ENCODE assay signal across 9 mouse cellular contexts in genomic region chr15:83215322-83216216, GRCm38 (mm10). TPM values are rescaled to one million over a fixed set of nuclear protein-coding genes. Genes with fewer than 3 reads are reported as not detected.
A peak's percentile ranks its signal among the peaks of the same experiment; 100 is the strongest.
DNase-seq lines count a peak whose midpoint lies in the region; ATAC-seq and TF ChIP-seq lines count a peak whose summit lies in the region.
"Had no signal": no experiment of that assay in that cellular context is flagged by ENCODE, and none has a peak within 500 bp of the region (broad histone marks: within the 10 kb centered on the region; RNA-seq: fewer than 3 reads in every experiment).

No protein-coding gene starts in this region.

- H3K9me3 ChIP-seq in hindbrain, embryonic 10.5 days = no peaks in the 10 kb centered on the region
- H3K9me3 ChIP-seq in midbrain, embryonic 15.5 days = no peaks in the 10 kb centered on the region

- no peak overlapping the region for H3K4me2 ChIP-seq in midbrain, embryonic 15.5 days

- no peaks in the 10 kb centered on the region for H3K27me3 ChIP-seq in hindbrain, embryonic 10.5 days (ENCODE audit: insufficient read depth, poor library complexity, severe bottlenecking)
- no peaks in the 10 kb centered on the region for H3K27me3 ChIP-seq in midbrain, embryonic 15.5 days (replicated peaks)

- 40% methylated on average over 5 of the region's 5 CpGs for WGBS in hindbrain, embryonic 10.5 days
- WGBS in midbrain, embryonic 15.5 days = 27% methylated on average over 5 of the region's 5 CpGs

- no peak overlapping the region for H3K4me3 ChIP-seq in gastrocnemius, adult 2 months
- no peak overlapping the region for H3K4me3 ChIP-seq in hindbrain, embryonic 10.5 days
- no peak overlapping the region for H3K4me3 ChIP-seq in midbrain, embryonic 15.5 days

- no peaks in the 10 kb centered on the region for H3K36me3 ChIP-seq in hindbrain, embryonic 10.5 days
- H3K36me3 ChIP-seq in midbrain, embryonic 15.5 days (replicated peaks) = no peaks in the 10 kb centered on the region

- no peak for DNase-seq in gastrocnemius, adult 2 months
- DNase-seq in gastrocnemius, postnatal 36 days = no peak
- DNase-seq in brain, adult 2 months (ENCODE audit: low read depth, low spot score) = peak; percentile 20
- peak; percentile 55 for DNase-seq in hindbrain, embryonic 10.5 days (ENCODE audit: low spot score)
- DNase-seq in T-cell, adult 2 months (ENCODE audit: low spot score) = no peak
- DNase-seq in gastrocnemius, postnatal 10 days = no peak

- no peak overlapping the region; the same call in 1 of the 2 replicates for H3K9ac ChIP-seq in midbrain, embryonic 15.5 days
- H3K9ac ChIP-seq: liver, embryonic 14.5 days had no signal

- 0 out of 2 replicates have a peak, but pooled peaks have one; percentile 39 for ATAC-seq in midbrain, embryonic 15.5 days (replicated peaks)
- ATAC-seq in inflammation-experienced regulatory T-cells, adult 6 months = no peak

- H3K4me1 ChIP-seq in hindbrain, embryonic 10.5 days (replicated peaks) = peaks cover 19% of the 10 kb centered on the region
- H3K4me1 ChIP-seq in midbrain, embryonic 15.5 days = peaks cover 6% of the 10 kb centered on the region; the same call in 1 of the 2 replicates

- TF ChIP-seq CTCF in gastrocnemius, adult 2 months (IDR thresholded peaks at IDR 0.05) = no peak

- H3K27ac ChIP-seq in gastrocnemius, adult 2 months = peak overlapping the region; percentile 83
- peak overlapping the region; percentile 80 for H3K27ac ChIP-seq in hindbrain, embryonic 10.5 days
- H3K27ac ChIP-seq in midbrain, embryonic 15.5 days = peak overlapping the region; percentile 56
- H3K27ac ChIP-seq: liver, embryonic 14.5 days had no signal

- intact Hi-C loops in gastrocnemius, adult 2 months (cut with DNase I) = no loop called here
- intact Hi-C loops in gastrocnemius, postnatal 36 days (cut with DNase I) = no loop called here

RNA-seq across cellular contexts. Expression of gene A4galt, which starts 36.0 kb away (rescaled TPM):
- 1 to 10 TPM; 2.8 to 4.0 TPM for total RNA-seq in gastrocnemius, adult 2 months (2021)
- 1 to 10 TPM; 2.4 to 3.5 TPM for total RNA-seq in gastrocnemius, postnatal 36 days (2021)
- polyA plus RNA-seq in hindbrain, embryonic 10.5 days (2016; fragmentation: Nextera tagmentation; extraction: Ambion mirVana) = 1.2 and 1.5 TPM in 2 replicates
- 3.4 and 3.7 TPM in 2 replicates for polyA plus RNA-seq in midbrain, embryonic 15.5 days (2015; fragmentation: Nextera tagmentation; extraction: Ambion mirVana)
- not detected for polyA plus RNA-seq in inflammation-experienced regulatory T-cells, adult 6 months (2017; shearing (Covaris generic))
- 1 to 10 TPM; 5.3 to 7.0 TPM for total RNA-seq in gastrocnemius, postnatal 10 days (2021)

RNA-seq across cellular contexts. Expression of gene Cyb5r3, which starts 43.2 kb away (rescaled TPM):
- 10 to 100 TPM; 39.2 to 43.1 TPM for total RNA-seq in gastrocnemius, adult 2 months (2021)
- total RNA-seq in gastrocnemius, postnatal 36 days (2021) = 10 to 100 TPM; 41.8 to 54.2 TPM
- 240 and 270 TPM in 2 replicates for polyA plus RNA-seq in hindbrain, embryonic 10.5 days (2016; fragmentation: Nextera tagmentation; extraction: Ambion mirVana)
- 122 TPM in 2 replicates for polyA plus RNA-seq in midbrain, embryonic 15.5 days (2015; fragmentation: Nextera tagmentation; extraction: Ambion mirVana)
- polyA plus RNA-seq in inflammation-experienced regulatory T-cells, adult 6 months (2017; shearing (Covaris generic)) = 10 to 100 TPM; 58.4 to 85.8 (median 76.2) TPM
- total RNA-seq in gastrocnemius, postnatal 10 days (2021) = 100 to 1,000 TPM in 1 of 2 experiments, 10 to 100 TPM in 1; 91.3 to 102 TPM

Comparison
In these comparisons a context has a peak if more than half of its experiments do, and no peak if none do; other contexts are left out.
1. DNase-seq: peak in brain, adult 2 months (single experiment) and hindbrain, embryonic 10.5 days (single experiment); none in gastrocnemius, adult 2 months (single experiment), gastrocnemius, postnatal 36 days (0 of 2), T-cell, adult 2 months (single experiment) and gastrocnemius, postnatal 10 days (single experiment).
2. Peak in every context shown above with its lines, with median percentiles within 50 percentile points of each other: H3K27ac ChIP-seq.